Mouse (Mus musculus): ENCODE data around the gene Snd1.

DNA sequence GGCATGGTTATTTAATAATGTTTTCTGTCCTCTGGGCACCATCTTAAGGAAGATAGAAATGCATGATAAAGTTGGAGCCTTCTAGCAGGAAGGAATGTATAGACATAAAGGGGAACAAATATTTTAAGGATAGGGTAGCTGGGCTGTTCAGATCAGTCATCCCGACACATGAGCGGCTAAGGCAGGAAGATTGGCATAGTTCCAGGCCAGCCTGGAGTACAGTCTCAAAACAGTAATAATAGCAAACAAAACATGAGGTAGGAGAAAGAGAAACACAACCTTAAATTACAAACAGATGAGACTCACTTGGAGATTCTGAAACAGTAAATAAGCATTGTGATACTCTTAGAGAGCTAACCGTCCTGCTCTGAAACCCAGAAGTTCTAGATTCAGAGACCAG, 276.2 kb downstream of the Snd1 start:
- no peak for TF ChIP-seq FLI1 (IDR thresholded peaks at IDR 0.05; ENCODE audit: low read length)
- no peak for TF ChIP-seq GATA1 (IDR thresholded peaks at IDR 0.05; ENCODE audit: borderline replicate concordance, low read length)
